Mouse (Mus musculus): Measurements from ENCODE around the gene Gm47985.
"Not testable (repeated sequence)": the region's sequence is repeated elsewhere in the genome, so short reads cannot be mapped to it uniquely, and the experiment has no call there.

The Gm47985 gene

GRCm38 (mm10) chr1:151177030-151177936 is 5.1 kb upstream of the Gm47985 start:
- DNase-seq (ENCODE audit: low read depth, low spot score), result no peak

- DNase-seq (ENCODE audit: low read depth, low spot score), result no peak
Observed at GRCm38 (mm10) chr1:151177937-151178271, 4.4 kb upstream of the Gm47985 start.

GRCm38 (mm10) chr1:151178505-151179083 is 3.7 kb upstream of the Gm47985 start:
- no peak for DNase-seq (ENCODE audit: low read depth, low spot score)

- no peak for DNase-seq (ENCODE audit: low read depth, low spot score)
Observed at GRCm38 (mm10) chr1:151180167-151180566, 2.2 kb upstream of the Gm47985 start.

- DNase-seq (ENCODE audit: low read depth, low spot score), result not testable (repeated sequence)
Observed at GRCm38 (mm10) chr1:151186186-151186585, 3.8 kb downstream of the Gm47985 start.

- DNase-seq (ENCODE audit: low read depth, low spot score), result not testable (repeated sequence)
Observed at GRCm38 (mm10) chr1:151186879-151187424, 4.6 kb downstream of the Gm47985 start.

GRCm38 (mm10) chr1:151188469-151188868 is 6.1 kb downstream of the Gm47985 start:
- no peak for DNase-seq (ENCODE audit: low read depth, low spot score)

GRCm38 (mm10) chr1:151192075-151192474 is 9.7 kb downstream of the Gm47985 start, which contains the start of gene Gm8947:
Gene Gm8947 (plus strand): TSS chr1:151192376.
- not testable (repeated sequence) for DNase-seq (ENCODE audit: low read depth, low spot score)

GRCm38 (mm10) chr1:151192739-151193138 is 10.4 kb downstream of the Gm47985 start:
- DNase-seq (ENCODE audit: low read depth, low spot score), result not testable (repeated sequence)

- not testable (repeated sequence) for DNase-seq (ENCODE audit: low read depth, low spot score)
Observed at GRCm38 (mm10) chr1:151195986-151196385, 13.6 kb downstream of the Gm47985 start.

GRCm38 (mm10) chr1:151196690-151197089 is 14.4 kb downstream of the Gm47985 start:
- not testable (repeated sequence) for DNase-seq (ENCODE audit: low read depth, low spot score)

GRCm38 (mm10) chr1:151198120-151198519 is 15.8 kb downstream of the Gm47985 start, which contains the start of gene Gm47995:
Gene Gm47995 (plus strand): TSS chr1:151198448.
- not testable (repeated sequence) for DNase-seq (ENCODE audit: low read depth, low spot score)

- DNase-seq (ENCODE audit: low read depth, low spot score), result not testable (repeated sequence)
Observed at GRCm38 (mm10) chr1:151200620-151201019, 18.3 kb downstream of the Gm47985 start.

GRCm38 (mm10) chr1:151202771-151203170 is 20.4 kb downstream of the Gm47985 start:
- DNase-seq (ENCODE audit: low read depth, low spot score), result not testable (repeated sequence)

- not testable (repeated sequence) for DNase-seq (ENCODE audit: low read depth, low spot score)
Observed at GRCm38 (mm10) chr1:151203818-151204217, 21.5 kb downstream of the Gm47985 start, which contains the start of gene 3110040M04Rik. Gene 3110040M04Rik (plus strand): TSS chr1:151204121.

GRCm38 (mm10) chr1:151208493-151208892 is 26.2 kb downstream of the Gm47985 start:
- not testable (repeated sequence) for DNase-seq (ENCODE audit: low read depth, low spot score)

GRCm38 (mm10) chr1:151208944-151209343 is 26.6 kb downstream of the Gm47985 start:
- DNase-seq (ENCODE audit: low read depth, low spot score), result not testable (repeated sequence)

GRCm38 (mm10) chr1:151209824-151210355 is 27.6 kb downstream of the Gm47985 start, which contains the start of gene Gm47996:
Gene Gm47996 (plus strand): TSS chr1:151210131.
- DNase-seq (ENCODE audit: low read depth, low spot score), result not testable (repeated sequence)

- DNase-seq (ENCODE audit: low read depth, low spot score), result not testable (repeated sequence)
Observed at GRCm38 (mm10) chr1:151211666-151212065, 29.3 kb downstream of the Gm47985 start.

GRCm38 (mm10) chr1:151214862-151215261 is 32.5 kb downstream of the Gm47985 start:
- DNase-seq (ENCODE audit: low read depth, low spot score), result no peak

- no peak for DNase-seq (ENCODE audit: low read depth, low spot score)
Observed at GRCm38 (mm10) chr1:151215985-151216384, 33.6 kb downstream of the Gm47985 start.

GRCm38 (mm10) chr1:151216417-151216816 is 34.1 kb downstream of the Gm47985 start:
- no peak for DNase-seq (ENCODE audit: low read depth, low spot score)

Data from 3T3-L1 (cell line).